Mouse (Mus musculus) heart, postnatal 4 days (tissue): Measurements from ENCODE around the gene Msln. TPM values are rescaled to one million over a fixed set of nuclear protein-coding genes. Genes with fewer than 3 reads are reported as not detected.

Experiments
- DNase-seq: peaks from one replicate; pipeline ENCODE4 v3.0.0; 2021
- microRNA-seq, 2 experiments: library from miRNA; unstranded; fragments of <30 nt; microRNA quantifications; one replicate each; pipeline ENCODE4 v1.2.0; 2021 to 2022
- total RNA-seq, 2 experiments: library from RNA; stranded (reverse); gene quantifications; 2 replicates each; pipeline ENCODE4 v1.2.3; 2021

Msln gene
- total RNA-seq, 2 experiments from 2014 or later, result 38.4 to 43.3 TPM

- DNase-seq, result no peak
These were observed 30.7 kb downstream of the Msln start for GRCm38 (mm10) chr17:25723470-25723869.

GRCm38 (mm10) chr17:25721476-25721875, 32.7 kb downstream of the Msln start:
- no peak for DNase-seq

GRCm38 (mm10) chr17:25717691-25718090, 36.5 kb downstream of the Msln start:
- DNase-seq, result no peak

- no peak for DNase-seq
These were observed 37.2 kb downstream of the Msln start, which contains the start of gene Gng13 for GRCm38 (mm10) chr17:25716711-25717637. Gng13 (plus strand) TSS chr17:25717171.

GRCm38 (mm10) chr17:25716130-25716529, 38.0 kb downstream of the Msln start:
- no peak for DNase-seq

GRCm38 (mm10) chr17:25715627-25716026, 38.6 kb downstream of the Msln start:
- DNase-seq, result no peak

- DNase-seq, result no peak
These were observed 43.0 kb downstream of the Msln start for GRCm38 (mm10) chr17:25711136-25711535.

GRCm38 (mm10) chr17:25709994-25710393, 44.2 kb downstream of the Msln start:
- DNase-seq, result no peak

- DNase-seq, result no peak
These were observed 53.2 kb downstream of the Msln start for GRCm38 (mm10) chr17:25700863-25701496.

Small RNAs within 50 kb of the gene (microRNA-seq; reads per million reads assigned to microRNA genes)
- gene Gm25083 (0 reads per million in 2 experiments), gene Mir6966 (2.4 to 4.1 reads per million in 2 experiments)

Other genes starting within 250 kb of the Msln start
- gene Sox8, start 183.7 kb downstream of the Msln start, total RNA-seq, result under 1 TPM; 0.45 to 0.48 TPM
- gene Lmf1, start 175.3 kb downstream of the Msln start, total RNA-seq, result 10 to 100 TPM; 26.2 to 27.6 TPM
- 1 to 10 TPM in 1 of 2 experiments, not detected in 1; 2.3 TPM for gene Gng13, start 37.2 kb downstream of the Msln start, total RNA-seq
- gene Chtf18, start 27.0 kb downstream of the Msln start, total RNA-seq, result 10 to 100 TPM; 12.6 to 13.6 TPM
- gene Rpusd1, start 26.7 kb downstream of the Msln start, total RNA-seq, result 1 to 10 TPM; 5.4 to 6.6 TPM
- not detected for gene Mslnl, start 18.3 kb downstream of the Msln start, total RNA-seq
- 10 to 100 TPM; 41.7 to 46.9 TPM for gene Narfl, start 19.4 kb upstream of the Msln start, total RNA-seq
- 10 to 100 TPM; 27.8 to 29.4 TPM for gene Haghl, start 31.3 kb upstream of the Msln start, total RNA-seq
- gene Ccdc78, start 32.2 kb upstream of the Msln start, total RNA-seq, result not detected
- 10 to 100 TPM; 41.0 to 44.2 TPM for gene Fam173a, start 38.5 kb upstream of the Msln start, total RNA-seq
- 1 to 10 TPM in 1 of 2 experiments, under 1 TPM in 1; 0.86 to 1.2 TPM for gene AC134908.4, start 41.3 kb upstream of the Msln start, total RNA-seq
- 10 to 100 TPM; 48.4 to 49.3 TPM for gene Metrn, start 42.8 kb upstream of the Msln start, total RNA-seq
- gene Fbxl16, start 54.7 kb upstream of the Msln start, total RNA-seq, result 1 to 10 TPM in 1 of 2 experiments, under 1 TPM in 1; 0.93 to 1.2 TPM
- 10 to 100 TPM in 1 of 2 experiments, 1 to 10 TPM in 1; 10.0 to 12.3 TPM for gene Wdr24, start 69.2 kb upstream of the Msln start, total RNA-seq
- gene Jmjd8, start 74.5 kb upstream of the Msln start, total RNA-seq, result 10 to 100 TPM; 34.7 to 37.4 TPM
- gene Stub1, start 79.0 kb upstream of the Msln start, total RNA-seq, result 100 to 1,000 TPM; 149 to 158 TPM
- gene Rhbdl1, start 82.9 kb upstream of the Msln start, total RNA-seq, result 1 to 10 TPM; 2.0 to 2.5 TPM
- gene Gm20683, start 87.4 kb upstream of the Msln start, total RNA-seq, result 1 to 10 TPM; 1.8 to 2.6 TPM
- gene Rhot2, start 90.5 kb upstream of the Msln start, total RNA-seq, result 10 to 100 TPM; 77.1 to 78.4 TPM
- gene Wdr90, start 107.1 kb upstream of the Msln start, total RNA-seq, result 10 to 100 TPM; 14.4 to 15.1 TPM
- gene Mcrip2, start 114.4 kb upstream of the Msln start, total RNA-seq, result 100 to 1,000 TPM; 195 to 217 TPM
- 10 to 100 TPM; 10.8 to 11.7 TPM for gene Mettl26, start 120.7 kb upstream of the Msln start, total RNA-seq
- gene Wfikkn1, start 126.5 kb upstream of the Msln start, total RNA-seq, result 1 to 10 TPM in 1 of 2 experiments, under 1 TPM in 1; 0.70 to 1.1 TPM
- 10 to 100 TPM; 16.1 to 16.6 TPM for gene Rab40c, start 165.3 kb upstream of the Msln start, total RNA-seq
- 10 to 100 TPM; 86.0 to 89.4 TPM for gene Pigq, start 190.6 kb upstream of the Msln start, total RNA-seq
- gene Nhlrc4, start 190.6 kb upstream of the Msln start, total RNA-seq, result not detected
- gene A930017K11Rik, start 198.2 kb upstream of the Msln start, total RNA-seq, result not detected
- gene Capn15, start 231.4 kb upstream of the Msln start, total RNA-seq, result 10 to 100 TPM; 13.0 to 16.7 TPM